Mouse (Mus musculus): ENCODE results near the gene Zfp111. TPM values are rescaled to one million over a fixed set of nuclear protein-coding genes. Genes with fewer than 3 reads are reported as not detected.
A peak's percentile ranks its signal among the peaks of the same experiment; 100 is the strongest.

The Zfp111 gene
- 3.4 and 4.0 TPM in 2 replicates for polyA plus RNA-seq (2015; fragmentation: Nextera tagmentation; extraction: Ambion mirVana)

- H3K27me3 ChIP-seq (ENCODE audit: control insufficient read depth, insufficient read depth, low read length) = no peaks in the 10 kb centered on the region
- H3K4me3 ChIP-seq (ENCODE audit: low read depth, low read length) = no peak within 1 kb of the TSS
- no peak for DNase-seq (ENCODE audit: low spot score)
- H3K9me3 ChIP-seq (ENCODE audit: control insufficient read depth, low read length) = no peaks in the 10 kb centered on the region
- no peak within 1 kb of the TSS for H3K27ac ChIP-seq (replicated peaks)
- H3K4me2 ChIP-seq (replicated peaks; ENCODE audit: low read depth) = no peak within 1 kb of the TSS
- TF ChIP-seq EP300 (optimal IDR thresholded peaks at IDR 0.05) = no peak
- no peak for TF ChIP-seq CTCF (IDR thresholded peaks at IDR 0.05; ENCODE audit: low read depth)
- no peaks in the 10 kb centered on the region for H3K36me3 ChIP-seq (ENCODE audit: control insufficient read depth, insufficient read depth, low read length)
- H3K9ac ChIP-seq (ENCODE audit: low read length) = no peak within 1 kb of the TSS
- peaks cover 2% of the 10 kb centered on the region; the same call in 1 of the 2 replicates for H3K4me1 ChIP-seq (replicated peaks; ENCODE audit: control insufficient read depth, insufficient read depth)
- no peak for ATAC-seq (ENCODE audit: low FRiP score, low TSS enrichment)
- WGBS = 76% methylated on average over 5 of the region's 5 CpGs
Measured at GRCm38 (mm10) chr7:24211343-24211742, at the start of gene Zfp111. Gene Zfp111, minus strand, starts transcription at chr7:24211443.

GRCm38 (mm10) chr7:24260000-24260312, 48.7 kb upstream of the Zfp111 start:
- ATAC-seq (ENCODE audit: low FRiP score, low TSS enrichment) (no peak), DNase-seq (ENCODE audit: low spot score) (no peak)
- Histone ChIP-seq H3K27ac (replicated peaks) (no peak overlapping the region), H3K27me3 (ENCODE audit: control insufficient read depth, insufficient read depth, low read length) (no peaks in the 10 kb centered on the region), H3K4me1 (replicated peaks; ENCODE audit: control insufficient read depth, insufficient read depth) (0 out of 2 replicates have a peak, but pooled peaks cover 2% of the 10 kb centered on the region), H3K9me3 (ENCODE audit: control insufficient read depth, low read length) (no peaks in the 10 kb centered on the region), H3K4me3 (ENCODE audit: low read depth, low read length) (no peak overlapping the region), H3K4me2 (replicated peaks; ENCODE audit: low read depth) (no peak overlapping the region), H3K9ac (ENCODE audit: low read length) (no peak overlapping the region), H3K36me3 (ENCODE audit: control insufficient read depth, insufficient read depth, low read length) (peaks cover 7% of the 10 kb centered on the region)
- WGBS = 88% methylated on average over 4 of the region's 4 CpGs
- TF ChIP-seq EP300 (optimal IDR thresholded peaks at IDR 0.05) (no peak), CTCF (IDR thresholded peaks at IDR 0.05; ENCODE audit: low read depth) (no peak)

DNA sequence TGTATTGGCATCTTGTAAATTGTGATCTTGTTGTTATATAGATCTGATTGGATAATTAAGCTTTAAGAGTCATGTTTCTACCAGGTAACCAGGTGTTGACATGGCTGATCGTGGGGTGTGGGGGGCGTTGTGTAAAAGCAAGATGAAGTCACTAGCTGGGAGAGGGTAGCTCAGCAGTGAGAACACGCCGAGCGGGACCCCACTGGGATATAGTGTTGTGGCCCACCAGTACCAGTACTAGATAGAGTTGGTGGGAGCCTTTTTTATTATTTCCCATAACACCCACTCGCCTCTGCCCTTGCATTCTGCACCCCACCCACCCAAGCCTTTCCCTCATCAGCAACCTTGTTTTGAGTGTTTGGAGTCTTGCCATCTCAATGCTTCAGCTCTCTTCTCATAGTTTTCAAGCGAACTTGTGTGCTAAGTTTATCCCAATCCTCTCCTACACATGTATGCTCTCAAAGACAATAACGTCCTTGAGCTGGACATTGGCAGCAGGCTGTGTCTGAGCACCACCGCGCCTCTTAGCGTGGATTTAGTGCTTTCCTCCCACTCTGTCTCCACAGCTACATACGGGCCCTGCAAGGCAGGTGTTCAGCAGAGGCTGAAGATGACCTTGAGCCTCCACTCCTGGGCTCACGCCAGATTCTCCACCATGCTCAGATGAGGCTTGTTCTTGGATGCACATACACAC, 48.2 kb upstream of the Zfp111 start:
- Histone ChIP-seq H3K27ac (replicated peaks) (no peak overlapping the region), H3K36me3 (ENCODE audit: control insufficient read depth, insufficient read depth, low read length) (peaks cover 7% of the 10 kb centered on the region), H3K9me3 (ENCODE audit: control insufficient read depth, low read length) (no peaks in the 10 kb centered on the region), H3K4me1 (replicated peaks; ENCODE audit: control insufficient read depth, insufficient read depth) (0 out of 2 replicates have a peak, but pooled peaks cover 2% of the 10 kb centered on the region), H3K9ac (ENCODE audit: low read length) (no peak overlapping the region), H3K4me3 (ENCODE audit: low read depth, low read length) (no peak overlapping the region), H3K27me3 (ENCODE audit: control insufficient read depth, insufficient read depth, low read length) (no peaks in the 10 kb centered on the region), H3K4me2 (replicated peaks; ENCODE audit: low read depth) (no peak overlapping the region)
- TF ChIP-seq CTCF (IDR thresholded peaks at IDR 0.05; ENCODE audit: low read depth) (no peak), EP300 (optimal IDR thresholded peaks at IDR 0.05) (no peak)
- ATAC-seq (ENCODE audit: low FRiP score, low TSS enrichment) = no peak
- 89% methylated on average over 13 of the region's 13 CpGs for WGBS
- DNase-seq (ENCODE audit: low spot score) = no peak

DNA sequence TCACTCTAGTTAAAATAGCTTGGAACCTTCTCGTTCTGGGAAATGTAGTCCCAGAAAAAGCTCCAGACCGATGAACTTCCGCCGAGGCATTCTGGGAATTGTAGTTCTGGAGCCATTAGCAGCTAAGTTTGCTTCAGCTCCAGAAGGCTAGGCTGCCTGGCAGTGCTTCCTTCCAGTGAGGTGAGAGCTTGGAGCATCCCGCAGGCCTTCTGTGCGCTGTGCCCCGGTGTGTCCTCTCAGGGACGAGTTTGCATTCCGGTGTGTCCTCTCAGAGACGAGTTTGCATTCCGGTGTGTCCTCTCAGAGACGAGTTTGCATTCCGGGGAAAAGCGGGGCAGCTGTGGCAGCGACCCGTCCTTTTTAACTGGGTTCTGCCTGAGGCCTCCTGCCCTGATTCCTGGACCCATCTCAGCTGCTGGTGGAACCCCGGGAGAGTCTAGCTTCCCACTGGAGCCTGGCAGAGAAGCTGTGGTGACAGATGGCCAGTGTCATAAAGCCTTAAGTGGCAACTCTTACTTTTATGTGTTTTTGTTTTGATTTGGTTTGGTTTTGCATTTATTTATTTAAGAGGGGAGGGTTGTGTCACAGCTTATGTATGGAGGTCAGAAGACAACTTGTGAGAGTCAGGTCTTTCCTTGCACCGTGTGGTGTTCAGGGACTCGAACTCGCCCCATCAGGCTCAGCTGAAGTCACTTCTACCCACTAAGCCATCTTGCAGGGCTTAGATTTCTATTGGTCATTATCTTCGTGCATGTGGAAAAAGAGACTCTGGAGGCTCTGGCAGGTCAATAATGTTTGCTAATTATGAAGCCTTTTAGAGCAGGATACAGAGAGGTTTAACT, 43.6 kb upstream of the Zfp111 start, which contains the start of gene Zfp108:
Zfp108 (plus strand) TSS at position 162 of the 842 bp plus-strand sequence.
- TF ChIP-seq EP300 (optimal IDR thresholded peaks at IDR 0.05) = no peak
- TF ChIP-seq CTCF (IDR thresholded peaks at IDR 0.05; ENCODE audit: low read depth) = no peak
- Histone ChIP-seq H3K9ac (ENCODE audit: low read length) (peak within 1 kb of the TSS; percentile 74), H3K27me3 (ENCODE audit: control insufficient read depth, insufficient read depth, low read length) (no peaks in the 10 kb centered on the region), H3K9me3 (ENCODE audit: control insufficient read depth, low read length) (no peaks in the 10 kb centered on the region), H3K4me2 (replicated peaks; ENCODE audit: low read depth) (peak within 1 kb of the TSS; percentile 73), H3K4me3 (ENCODE audit: low read depth, low read length) (peak within 1 kb of the TSS; percentile 55), H3K36me3 (ENCODE audit: control insufficient read depth, insufficient read depth, low read length) (no peaks in the 10 kb centered on the region), H3K27ac (replicated peaks) (peak within 1 kb of the TSS; percentile 35; the same call in 1 of the 2 replicates), H3K4me1 (replicated peaks; ENCODE audit: control insufficient read depth, insufficient read depth) (0 out of 2 replicates have a peak, but pooled peaks cover 6% of the 10 kb centered on the region)
- ATAC-seq (ENCODE audit: low FRiP score, low TSS enrichment) (peak; percentile 90), DNase-seq (ENCODE audit: low spot score) (peak; percentile 71)
- 15% methylated on average over 21 of the region's 21 CpGs for WGBS

DNA sequence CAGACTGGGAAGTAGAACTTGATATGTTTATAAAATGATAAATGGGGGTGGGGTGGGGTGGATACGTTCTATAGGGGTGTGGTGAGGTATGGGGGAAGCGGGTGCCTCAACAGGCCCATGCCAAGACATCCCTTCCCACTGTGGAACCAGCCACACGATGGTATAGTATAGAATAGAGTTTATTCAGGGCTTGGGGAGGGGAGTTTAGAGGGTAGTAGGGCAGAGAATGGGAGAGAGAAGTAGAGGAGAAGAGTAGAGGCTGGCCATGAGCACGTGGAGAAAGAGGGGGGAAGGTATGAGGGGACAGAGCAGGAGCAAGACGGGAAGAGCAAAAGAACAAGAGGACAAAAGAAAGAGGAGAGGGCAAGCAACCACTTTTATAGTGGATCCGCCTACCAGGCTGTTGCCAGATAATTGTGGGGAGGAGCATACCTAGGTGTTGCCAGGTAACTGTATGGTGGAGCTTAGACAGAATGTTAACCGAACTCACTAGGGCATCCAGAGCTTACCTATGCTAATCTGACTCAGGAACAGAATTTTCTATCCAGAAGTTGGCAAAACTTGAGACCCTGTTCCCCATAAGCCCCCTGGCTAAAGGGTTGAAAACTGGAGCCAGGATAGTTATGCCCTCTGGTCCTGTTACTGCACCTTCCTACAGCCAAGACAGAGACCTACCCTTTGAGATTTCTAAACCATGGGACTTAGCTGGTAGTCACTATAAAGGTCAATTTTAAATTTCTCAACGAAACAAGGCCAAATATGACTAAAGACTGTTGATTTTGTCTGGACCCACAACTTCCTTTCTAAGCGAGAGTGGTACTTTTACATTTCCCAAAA, 42.8 kb upstream of the Zfp111 start:
- Histone ChIP-seq H3K4me3 (ENCODE audit: low read depth, low read length) (peak overlapping the region; percentile 55; the same call in 1 of the 2 replicates), H3K27me3 (ENCODE audit: control insufficient read depth, insufficient read depth, low read length) (no peaks in the 10 kb centered on the region), H3K4me2 (replicated peaks; ENCODE audit: low read depth) (peak overlapping the region; percentile 73), H3K9ac (ENCODE audit: low read length) (peak overlapping the region; percentile 74; the same call in 1 of the 2 replicates), H3K27ac (replicated peaks) (no peak overlapping the region), H3K9me3 (ENCODE audit: control insufficient read depth, low read length) (no peaks in the 10 kb centered on the region), H3K36me3 (ENCODE audit: control insufficient read depth, insufficient read depth, low read length) (no peaks in the 10 kb centered on the region), H3K4me1 (replicated peaks; ENCODE audit: control insufficient read depth, insufficient read depth) (0 out of 2 replicates have a peak, but pooled peaks cover 6% of the 10 kb centered on the region)
- WGBS = 61% methylated on average over 9 of the region's 9 CpGs
- ATAC-seq (ENCODE audit: low FRiP score, low TSS enrichment) (peak; percentile 53), DNase-seq (ENCODE audit: low spot score) (peak; percentile 2)
- no peak for TF ChIP-seq EP300 (optimal IDR thresholded peaks at IDR 0.05)
- TF ChIP-seq CTCF (IDR thresholded peaks at IDR 0.05; ENCODE audit: low read depth) = no peak
